ENCODE assay signal across 9 mouse cellular contexts in the genomic region with DNA sequence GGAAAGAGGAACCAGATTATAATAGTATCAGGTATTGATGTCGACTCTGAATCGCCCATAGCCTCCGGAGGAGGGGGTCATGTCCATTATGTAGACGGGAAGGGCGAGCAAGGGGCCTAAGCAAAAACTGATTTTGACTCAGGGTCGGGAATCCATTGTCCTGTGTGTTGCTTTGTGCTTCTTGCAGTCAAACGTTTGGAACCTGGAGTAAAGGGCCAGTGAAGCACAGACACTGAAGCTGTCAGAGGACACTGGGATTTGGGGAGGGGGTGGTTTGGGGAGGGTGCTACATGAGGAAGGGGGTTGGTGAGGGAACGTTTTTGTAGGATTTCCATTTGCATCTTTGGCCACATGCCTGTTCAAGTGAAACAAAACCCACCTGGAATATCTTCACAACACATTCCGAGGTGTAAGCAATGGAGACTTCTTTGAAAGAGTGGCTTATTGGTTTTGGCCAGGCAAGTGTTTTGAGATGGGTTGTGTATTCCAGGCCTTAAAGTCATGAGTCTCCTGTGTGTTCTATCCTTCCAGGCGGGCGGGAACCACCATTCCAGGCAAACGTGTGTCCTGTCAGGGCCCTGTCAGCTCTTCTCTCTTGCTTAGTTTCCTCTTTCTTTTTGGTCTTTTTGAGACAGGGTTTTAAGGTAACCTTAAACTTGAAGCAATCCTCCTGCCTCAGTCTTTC. TPM values are rescaled to one million over a fixed set of nuclear protein-coding genes. Genes with fewer than 3 reads are reported as not detected.
DNase-seq lines count a peak whose midpoint lies in the region; ATAC-seq and TF ChIP-seq lines count a peak whose summit lies in the region.
"Had no signal": no experiment of that assay in that cellular context is flagged by ENCODE, and none has a peak within 500 bp of the region (broad histone marks: within the 10 kb centered on the region; RNA-seq: fewer than 3 reads in every experiment).

No protein-coding gene starts in this region.

- peaks cover 8% of the 10 kb centered on the region; the same call in 1 of the 2 replicates for H3K4me1 ChIP-seq in lung, embryonic 14.5 days (ENCODE audit: insufficient read depth)
- peaks cover 18% of the 10 kb centered on the region; the same call in 1 of the 2 replicates for H3K4me1 ChIP-seq in embryonic facial prominence, embryonic 13.5 days
- H3K4me1 ChIP-seq in intestine, embryonic 15.5 days (replicated peaks) = peaks cover 16% of the 10 kb centered on the region; the same call in 1 of the 2 replicates
- peaks cover 42% of the 10 kb centered on the region for H3K4me1 ChIP-seq in neural tube, embryonic 13.5 days (replicated peaks)

- peak overlapping the region; percentile 100 for H3K4me2 ChIP-seq in lung, embryonic 14.5 days
- H3K4me2 ChIP-seq in embryonic facial prominence, embryonic 13.5 days = peak overlapping the region; percentile 97
- H3K4me2 ChIP-seq in intestine, embryonic 15.5 days (replicated peaks) = peak overlapping the region; percentile 97
- peak overlapping the region; percentile 90 for H3K4me2 ChIP-seq in neural tube, embryonic 13.5 days

- no peaks in the 10 kb centered on the region for H3K9me3 ChIP-seq in lung, embryonic 14.5 days (ENCODE audit: low read depth, low read length)
- no peaks in the 10 kb centered on the region for H3K9me3 ChIP-seq in embryonic facial prominence, embryonic 13.5 days
- no peaks in the 10 kb centered on the region for H3K9me3 ChIP-seq in intestine, embryonic 15.5 days
- no peaks in the 10 kb centered on the region for H3K9me3 ChIP-seq in neural tube, embryonic 13.5 days

- intact Hi-C loops in gastrocnemius, postnatal 36 days (cut with DNase I) = loop anchor here (5.0 kb wide), 2 partner anchors 47 to 73 kb away; a partner anchor contains a TSS

- DNase-seq in lung, embryonic 14.5 days = no peak
- DNase-seq in lung, postnatal 4 days = no peak
- DNase-seq in retina, postnatal 1 day = no peak
- DNase-seq in gastrocnemius, postnatal 36 days = no peak
- no peak for DNase-seq in right cerebral cortex, postnatal 25 days

- TF ChIP-seq CTCF in lung, embryonic 14.5 days (IDR thresholded peaks at IDR 0.05; ENCODE audit: low read depth) = no peak

- H3K27me3 ChIP-seq in lung, embryonic 14.5 days (ENCODE audit: insufficient read depth, low read length) = no peaks in the 10 kb centered on the region
- peaks cover 9% of the 10 kb centered on the region; the same call in 1 of the 2 replicates for H3K27me3 ChIP-seq in embryonic facial prominence, embryonic 13.5 days
- no peaks in the 10 kb centered on the region for H3K27me3 ChIP-seq in intestine, embryonic 15.5 days (replicated peaks)
- peaks cover 14% of the 10 kb centered on the region for H3K27me3 ChIP-seq in neural tube, embryonic 13.5 days

- peak overlapping the region; percentile 67 for H3K4me3 ChIP-seq in lung, embryonic 14.5 days (ENCODE audit: low read depth, low read length)
- H3K4me3 ChIP-seq in embryonic facial prominence, embryonic 13.5 days = peak overlapping the region; percentile 69
- H3K4me3 ChIP-seq in intestine, embryonic 15.5 days (replicated peaks) = peak overlapping the region; percentile 66
- peak overlapping the region; percentile 69 for H3K4me3 ChIP-seq in neural tube, embryonic 13.5 days

- no peaks in the 10 kb centered on the region for H3K36me3 ChIP-seq in lung, embryonic 14.5 days (ENCODE audit: insufficient read depth)
- no peaks in the 10 kb centered on the region for H3K36me3 ChIP-seq in embryonic facial prominence, embryonic 13.5 days
- H3K36me3 ChIP-seq in intestine, embryonic 15.5 days = no peaks in the 10 kb centered on the region
- no peaks in the 10 kb centered on the region for H3K36me3 ChIP-seq in neural tube, embryonic 13.5 days

- ATAC-seq in lung, embryonic 14.5 days (ENCODE audit: insufficient read depth) = no peak
- no peak for ATAC-seq in embryonic facial prominence, embryonic 13.5 days (ENCODE audit: insufficient number of reproducible peaks, insufficient read depth, low FRiP score, low TSS enrichment, low read depth)
- ATAC-seq in intestine, embryonic 15.5 days = no peak
- no peak for ATAC-seq in neural tube, embryonic 13.5 days (ENCODE audit: low read depth)

- 20% methylated on average over 12 of the region's 12 CpGs for WGBS in lung, embryonic 14.5 days
- 17% methylated on average over 12 of the region's 12 CpGs for WGBS in embryonic facial prominence, embryonic 13.5 days
- WGBS in intestine, embryonic 15.5 days = 25% methylated on average over 12 of the region's 12 CpGs
- WGBS in neural tube, embryonic 13.5 days = 19% methylated on average over 12 of the region's 12 CpGs

- H3K9ac ChIP-seq in lung, embryonic 14.5 days = peak overlapping the region; percentile 75
- peak overlapping the region; percentile 82 for H3K9ac ChIP-seq in embryonic facial prominence, embryonic 13.5 days
- peak overlapping the region; percentile 63 for H3K9ac ChIP-seq in intestine, embryonic 15.5 days
- peak overlapping the region; percentile 76 for H3K9ac ChIP-seq in neural tube, embryonic 13.5 days

- no peak overlapping the region for H3K27ac ChIP-seq in lung, embryonic 14.5 days (ENCODE audit: low read depth)
- no peak overlapping the region for H3K27ac ChIP-seq in embryonic facial prominence, embryonic 13.5 days
- H3K27ac ChIP-seq in intestine, embryonic 15.5 days = no peak overlapping the region
- H3K27ac ChIP-seq in neural tube, embryonic 13.5 days (replicated peaks) = peak overlapping the region; percentile 57; the same call in 1 of the 2 replicates

RNA-seq across cellular contexts. Expression of a gene that starts 1.2 kb away (rescaled TPM):
- 1.5 and 1.9 TPM in 2 replicates for polyA plus RNA-seq in lung, embryonic 14.5 days (2014; fragmentation: Nextera tagmentation; extraction: Ambion mirVana)
- polyA plus RNA-seq in embryonic facial prominence, embryonic 13.5 days (2015; fragmentation: Nextera tagmentation; extraction: Ambion mirVana) = 1.3 and 1.5 TPM in 2 replicates
- polyA plus RNA-seq in intestine, embryonic 15.5 days (2015; fragmentation: Nextera tagmentation; extraction: Ambion mirVana) = 1.0 and 1.1 TPM in 2 replicates
- polyA plus RNA-seq in neural tube, embryonic 13.5 days (2015; fragmentation: Nextera tagmentation; extraction: Ambion mirVana) = 7.3 and 7.7 TPM in 2 replicates
- total RNA-seq in gastrocnemius, postnatal 36 days (2021) = 10 to 100 TPM; 44.4 to 53.9 TPM

RNA-seq across cellular contexts. Expression of a gene that starts 16.2 kb away (rescaled TPM):
- 0.24 TPM in 1 of 2 replicates, not detected in the other for polyA plus RNA-seq in lung, embryonic 14.5 days (2014; fragmentation: Nextera tagmentation; extraction: Ambion mirVana)
- polyA plus RNA-seq in embryonic facial prominence, embryonic 13.5 days (2015; fragmentation: Nextera tagmentation; extraction: Ambion mirVana) = not detected in 2 replicates
- not detected in 2 replicates for polyA plus RNA-seq in intestine, embryonic 15.5 days (2015; fragmentation: Nextera tagmentation; extraction: Ambion mirVana)
- not detected in 2 replicates for polyA plus RNA-seq in neural tube, embryonic 13.5 days (2015; fragmentation: Nextera tagmentation; extraction: Ambion mirVana)
- 10 to 100 TPM; 20.2 to 20.3 TPM for total RNA-seq in gastrocnemius, postnatal 36 days (2021)
- total RNA-seq: common myeloid progenitor, adult 5-6 weeks had no signal
